Mouse (Mus musculus) R1 (cell line): ENCODE measurements around the gene Ecel1.

ENCODE experiments used
- DNase-seq: peaks from one replicate; pipeline ENCODE4 v3.0.0-alpha.2; 2018; ENCODE audit warnings: low read depth, low spot score

The Ecel1 gene

DNA sequence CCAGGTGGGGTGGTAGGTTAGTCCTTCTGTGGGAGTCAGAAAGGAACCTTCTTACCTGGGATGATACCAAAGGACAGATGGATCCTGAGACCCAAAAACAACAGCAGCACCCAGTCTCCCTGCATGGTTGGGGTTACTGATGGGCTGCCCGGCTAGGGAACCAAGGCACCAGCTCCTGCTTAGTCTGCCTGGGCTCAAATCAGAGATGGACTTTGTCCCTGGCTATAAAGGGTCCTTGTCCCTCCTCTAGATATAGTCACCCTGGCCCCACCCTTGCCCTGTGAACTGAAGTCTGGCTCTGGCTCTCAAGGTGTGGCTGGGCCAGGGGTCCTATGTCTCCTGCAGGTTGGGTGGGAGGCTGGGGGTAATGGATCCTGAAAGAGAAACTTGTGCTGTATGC, 54.9 kb downstream of the Ecel1 start, which contains the start of gene Alpi:
Alpi (minus strand) TSS at position 196 of the 400 bp plus-strand sequence.
- DNase-seq, result no peak

DNA sequence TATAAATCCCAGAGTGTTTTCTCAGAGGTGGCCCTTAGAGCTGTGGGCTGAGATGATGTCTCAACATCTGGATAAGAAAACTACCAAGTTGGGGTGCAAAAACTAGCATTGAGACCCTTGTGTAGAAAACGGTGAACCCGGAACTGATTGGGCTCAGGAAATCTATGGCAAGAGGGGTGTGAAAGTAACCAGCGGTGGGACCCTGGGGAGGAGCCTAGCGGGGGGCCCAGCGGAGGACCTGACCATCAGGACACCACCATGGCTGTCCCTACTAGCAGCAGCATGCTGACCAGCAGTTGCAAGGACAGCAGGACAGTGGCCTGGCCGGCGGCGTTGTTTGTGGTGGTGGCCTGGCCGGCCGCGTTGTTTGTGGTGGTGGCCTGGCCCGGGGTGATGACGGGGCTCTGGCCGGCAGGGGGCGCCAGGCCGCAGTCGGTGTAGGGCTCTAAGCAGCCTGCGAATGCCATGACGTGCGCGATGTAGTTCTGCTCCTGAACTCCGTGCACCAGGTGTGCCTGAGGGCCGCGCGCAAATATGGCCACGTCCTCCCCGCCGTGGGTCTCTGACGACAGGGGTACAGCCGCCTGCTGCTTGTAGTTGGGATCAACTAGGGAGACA, 57.9 kb downstream of the Ecel1 start:
- peak; percentile 65 for DNase-seq
